Mouse (Mus musculus): ENCODE measurements around the gene Arl6ip1. TPM values are rescaled to one million over a fixed set of nuclear protein-coding genes. Genes with fewer than 3 reads are reported as not detected.

Arl6ip1 gene
- polyA plus RNA-seq, 1 experiment from 2014 or later, result 488 TPM

GRCm38 (mm10) chr7:118107671-118108070, 21.8 kb downstream of the Arl6ip1 start:
- peaks cover 20% of the 10 kb centered on the region for H3K4me1 ChIP-seq (ENCODE audit: control insufficient read depth, insufficient read depth, low read length)
- no peaks in the 10 kb centered on the region for H3K27me3 ChIP-seq (replicated peaks; ENCODE audit: control insufficient read depth, insufficient read depth, low read length)
- no peaks in the 10 kb centered on the region for H3K9me3 ChIP-seq (ENCODE audit: control insufficient read depth, low read length)
- WGBS, result 67% methylated on average over 1 of the region's 1 CpGs
- no peak overlapping the region for H3K27ac ChIP-seq (ENCODE audit: low read length)
- H3K9ac ChIP-seq (ENCODE audit: low read depth, low read length), result no peak overlapping the region
- no peak overlapping the region for H3K4me2 ChIP-seq (ENCODE audit: low read depth, low read length)
- H3K4me3 ChIP-seq (ENCODE audit: low read length), result no peak overlapping the region
- peaks cover 28% of the 10 kb centered on the region for H3K36me3 ChIP-seq (ENCODE audit: control insufficient read depth, insufficient read depth, low read length)
- ATAC-seq, result no peak

GRCm38 (mm10) chr7:118104458-118105052, 24.9 kb downstream of the Arl6ip1 start:
- WGBS, result 72% methylated on average over 5 of the region's 5 CpGs
- Histone ChIP-seq H3K9ac (ENCODE audit: low read depth, low read length) (no peak overlapping the region), H3K9me3 (ENCODE audit: control insufficient read depth, low read length) (no peaks in the 10 kb centered on the region), H3K27me3 (replicated peaks; ENCODE audit: control insufficient read depth, insufficient read depth, low read length) (no peaks in the 10 kb centered on the region), H3K36me3 (ENCODE audit: control insufficient read depth, insufficient read depth, low read length) (peaks cover 22% of the 10 kb centered on the region), H3K4me3 (ENCODE audit: low read length) (no peak overlapping the region), H3K27ac (ENCODE audit: low read length) (no peak overlapping the region; the same call in 1 of the 2 replicates), H3K4me1 (ENCODE audit: control insufficient read depth, insufficient read depth, low read length) (no peaks in the 10 kb centered on the region; the same call in none of the 2 replicates), H3K4me2 (ENCODE audit: low read depth, low read length) (no peak overlapping the region)
- no peak for ATAC-seq

- WGBS, result 35% methylated on average over 5 of the region's 5 CpGs
- no peak overlapping the region; the same call in 1 of the 2 replicates for H3K27ac ChIP-seq (ENCODE audit: low read length)
- H3K9ac ChIP-seq (ENCODE audit: low read depth, low read length), result no peak overlapping the region
- no peaks in the 10 kb centered on the region for H3K27me3 ChIP-seq (replicated peaks; ENCODE audit: control insufficient read depth, insufficient read depth, low read length)
- H3K9me3 ChIP-seq (ENCODE audit: control insufficient read depth, low read length), result no peaks in the 10 kb centered on the region
- H3K4me2 ChIP-seq (ENCODE audit: low read depth, low read length), result no peak overlapping the region
- H3K4me3 ChIP-seq (ENCODE audit: low read length), result no peak overlapping the region
- H3K36me3 ChIP-seq (ENCODE audit: control insufficient read depth, insufficient read depth, low read length), result peaks cover 16% of the 10 kb centered on the region
- peak; percentile 37 for ATAC-seq
- no peaks in the 10 kb centered on the region; the same call in none of the 2 replicates for H3K4me1 ChIP-seq (ENCODE audit: control insufficient read depth, insufficient read depth, low read length)
These were observed 25.7 kb downstream of the Arl6ip1 start for GRCm38 (mm10) chr7:118103462-118104379.

GRCm38 (mm10) chr7:118102678-118103461, 26.6 kb downstream of the Arl6ip1 start:
- Histone ChIP-seq H3K27me3 (replicated peaks; ENCODE audit: control insufficient read depth, insufficient read depth, low read length) (no peaks in the 10 kb centered on the region), H3K9me3 (ENCODE audit: control insufficient read depth, low read length) (no peaks in the 10 kb centered on the region), H3K9ac (ENCODE audit: low read depth, low read length) (no peak overlapping the region), H3K4me1 (ENCODE audit: control insufficient read depth, insufficient read depth, low read length) (no peaks in the 10 kb centered on the region; the same call in none of the 2 replicates), H3K36me3 (ENCODE audit: control insufficient read depth, insufficient read depth, low read length) (peaks cover 12% of the 10 kb centered on the region; the same call in 1 of the 2 replicates), H3K4me2 (ENCODE audit: low read depth, low read length) (no peak overlapping the region), H3K4me3 (ENCODE audit: low read length) (no peak overlapping the region), H3K27ac (ENCODE audit: low read length) (no peak overlapping the region; the same call in 1 of the 2 replicates)
- WGBS, result 37% methylated on average over 4 of the region's 4 CpGs
- ATAC-seq, result peak; percentile 72

- no peak overlapping the region for H3K4me3 ChIP-seq (ENCODE audit: low read length)
- no peak overlapping the region for H3K4me2 ChIP-seq (ENCODE audit: low read depth, low read length)
- H3K27me3 ChIP-seq (replicated peaks; ENCODE audit: control insufficient read depth, insufficient read depth, low read length), result no peaks in the 10 kb centered on the region
- H3K27ac ChIP-seq (ENCODE audit: low read length), result no peak overlapping the region
- H3K9ac ChIP-seq (ENCODE audit: low read depth, low read length), result no peak overlapping the region
- WGBS, result 38% methylated on average over 4 of the region's 4 CpGs
- no peak for ATAC-seq
- peaks cover 11% of the 10 kb centered on the region; the same call in 1 of the 2 replicates for H3K36me3 ChIP-seq (ENCODE audit: control insufficient read depth, insufficient read depth, low read length)
- H3K9me3 ChIP-seq (ENCODE audit: control insufficient read depth, low read length), result no peaks in the 10 kb centered on the region
- no peaks in the 10 kb centered on the region; the same call in 1 of the 2 replicates for H3K4me1 ChIP-seq (ENCODE audit: control insufficient read depth, insufficient read depth, low read length)
These were observed 27.2 kb downstream of the Arl6ip1 start for GRCm38 (mm10) chr7:118102231-118102630.

- Histone ChIP-seq H3K9me3 (ENCODE audit: control insufficient read depth, low read length) (no peaks in the 10 kb centered on the region), H3K4me1 (ENCODE audit: control insufficient read depth, insufficient read depth, low read length) (no peaks in the 10 kb centered on the region), H3K9ac (ENCODE audit: low read depth, low read length) (no peak overlapping the region), H3K27me3 (replicated peaks; ENCODE audit: control insufficient read depth, insufficient read depth, low read length) (no peaks in the 10 kb centered on the region), H3K4me3 (ENCODE audit: low read length) (no peak overlapping the region), H3K36me3 (ENCODE audit: control insufficient read depth, insufficient read depth, low read length) (no peaks in the 10 kb centered on the region), H3K27ac (ENCODE audit: low read length) (no peak overlapping the region), H3K4me2 (ENCODE audit: low read depth, low read length) (no peak overlapping the region)
- no peak for ATAC-seq
- 58% methylated on average over 7 of the region's 7 CpGs for WGBS
These were observed 31.8 kb downstream of the Arl6ip1 start for GRCm38 (mm10) chr7:118097615-118098014.

GRCm38 (mm10) chr7:118079987-118080386, 49.5 kb downstream of the Arl6ip1 start:
- WGBS, result 70% methylated on average over 4 of the region's 4 CpGs
- Histone ChIP-seq H3K4me3 (ENCODE audit: low read length) (no peak overlapping the region), H3K9ac (ENCODE audit: low read depth, low read length) (no peak overlapping the region), H3K9me3 (ENCODE audit: control insufficient read depth, low read length) (no peaks in the 10 kb centered on the region), H3K4me2 (ENCODE audit: low read depth, low read length) (no peak overlapping the region), H3K27ac (ENCODE audit: low read length) (no peak overlapping the region), H3K27me3 (replicated peaks; ENCODE audit: control insufficient read depth, insufficient read depth, low read length) (no peaks in the 10 kb centered on the region), H3K4me1 (ENCODE audit: control insufficient read depth, insufficient read depth, low read length) (no peaks in the 10 kb centered on the region), H3K36me3 (ENCODE audit: control insufficient read depth, insufficient read depth, low read length) (no peaks in the 10 kb centered on the region)
- no peak for ATAC-seq

- H3K4me3 ChIP-seq (ENCODE audit: low read length), result no peak overlapping the region
- H3K27ac ChIP-seq (ENCODE audit: low read length), result no peak overlapping the region
- no peaks in the 10 kb centered on the region for H3K9me3 ChIP-seq (ENCODE audit: control insufficient read depth, low read length)
- no peak overlapping the region for H3K9ac ChIP-seq (ENCODE audit: low read depth, low read length)
- no peaks in the 10 kb centered on the region for H3K36me3 ChIP-seq (ENCODE audit: control insufficient read depth, insufficient read depth, low read length)
- 82% methylated on average over 5 of the region's 5 CpGs for WGBS
- H3K4me1 ChIP-seq (ENCODE audit: control insufficient read depth, insufficient read depth, low read length), result no peaks in the 10 kb centered on the region
- H3K27me3 ChIP-seq (replicated peaks; ENCODE audit: control insufficient read depth, insufficient read depth, low read length), result no peaks in the 10 kb centered on the region
- ATAC-seq, result no peak
- no peak overlapping the region for H3K4me2 ChIP-seq (ENCODE audit: low read depth, low read length)
These were observed 50.4 kb downstream of the Arl6ip1 start for GRCm38 (mm10) chr7:118079097-118079496.
